1 mouse cellular context compared by ENCODE assay signal in the genomic region with DNA sequence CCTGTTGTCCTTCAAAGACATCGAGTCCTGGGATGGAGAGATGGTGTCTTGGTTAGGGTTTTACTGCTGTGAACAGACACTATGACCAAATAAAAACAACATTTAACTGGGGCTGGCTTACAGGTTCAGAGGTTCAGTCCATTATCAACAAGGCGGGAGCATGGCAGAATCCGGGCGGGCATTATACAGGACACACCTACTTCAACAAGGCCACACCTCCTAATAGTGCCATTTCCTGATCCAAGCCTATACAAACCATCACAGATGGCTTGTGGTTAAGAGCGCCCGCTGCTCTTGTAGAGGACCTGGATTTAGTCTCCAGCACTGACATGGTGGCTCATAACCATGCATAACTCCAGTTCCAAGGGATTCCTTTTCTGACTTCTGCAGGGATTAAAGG.
TF ChIP-seq lines count a peak whose summit lies in the region.

No protein-coding gene starts in this region.

TF ChIP-seq in MEL, 35 proteins besides CTCF, POLR2A, EP300 and RAD21 (continued from another document):
- TF ChIP-seq BHLHE40 (IDR thresholded peaks at IDR 0.05; ENCODE audit: borderline replicate concordance, low read depth, low read length): no peak
- no peak for TF ChIP-seq GABPA (IDR thresholded peaks at IDR 0.05; ENCODE audit: low read depth, low read length)
- TF ChIP-seq MAZ (IDR thresholded peaks at IDR 0.05; ENCODE audit: low read depth, low read length): no peak
- peak; percentile 32; the same call in 1 of the 2 replicates for TF ChIP-seq MYC (IDR thresholded peaks at IDR 0.05; ENCODE audit: low read depth, low read length)
- TF ChIP-seq ELF1 (IDR thresholded peaks at IDR 0.05; ENCODE audit: low read depth, low read length): peak; percentile 72
- no peak for TF ChIP-seq POLR2AphosphoS5 (IDR thresholded peaks at IDR 0.05; ENCODE audit: borderline replicate concordance, low read depth, low read length)
- no peak for TF ChIP-seq NELFE (IDR thresholded peaks at IDR 0.05; ENCODE audit: low read depth, low read length)
- TF ChIP-seq ZNF384 (IDR thresholded peaks at IDR 0.05; ENCODE audit: low read depth, low read length): no peak
- no peak for TF ChIP-seq TAL1 (IDR thresholded peaks at IDR 0.05; ENCODE audit: low read length)
- TF ChIP-seq MXI1 (IDR thresholded peaks at IDR 0.05; ENCODE audit: low read depth, low read length): peak; percentile 39; the same call in 1 of the 2 replicates
- TF ChIP-seq ZMIZ1 (IDR thresholded peaks at IDR 0.05; ENCODE audit: low read depth, low read length): 0 out of 2 replicates have a peak, but pooled peaks have one; percentile 44
- TF ChIP-seq HCFC1 (IDR thresholded peaks at IDR 0.05; ENCODE audit: low read depth, low read length): peak; percentile 15; the same call in 1 of the 2 replicates
- TF ChIP-seq RCOR1 (IDR thresholded peaks at IDR 0.05; ENCODE audit: low read depth, low read length): 0 out of 2 replicates have a peak, but pooled peaks have one; percentile 46
- no peak for TF ChIP-seq ZC3H11A (IDR thresholded peaks at IDR 0.05; ENCODE audit: low read depth, low read length)
- TF ChIP-seq CHD2 (IDR thresholded peaks at IDR 0.05; ENCODE audit: low read length): no peak
- TF ChIP-seq TCF12 (IDR thresholded peaks at IDR 0.05; ENCODE audit: low read depth, low read length): no peak
- TF ChIP-seq MAX (IDR thresholded peaks at IDR 0.05; ENCODE audit: low read length): peak; percentile 67
- peak; percentile 41 for TF ChIP-seq ETS1 (IDR thresholded peaks at IDR 0.05; ENCODE audit: low read depth, low read length)
